Mouse (Mus musculus) intestine, embryonic 15.5 days (tissue): ENCODE measurements at regions not wholly inside any gene's neighbourhood (a gene's known extent, or its start where the extent isn't known, plus 50 kb on each side); places are given as distances from the start of the nearest gene placed in this dataset.

Source experiments
- ATAC-seq: fragments of 200-750 bp; cut with Nextera tagmentation; 2 replicates; pipeline ENCODE4 v1.8.0; 2017; ENCODE audit warnings: moderate TSS enrichment, moderate library complexity
- H3K27ac ChIP-seq: fragments of 300-500 bp; sonication (generic); 2 replicates; pipeline ENCODE4 v1.5.1; 2015; ENCODE audit warnings: mild to moderate bottlenecking, inconsistent platforms
- H3K27me3 ChIP-seq: fragments of 300-500 bp; sonication (generic); replicated peaks from 2 replicates; pipeline ENCODE4 v1.6.1; 2015; ENCODE audit warnings: inconsistent platforms
- H3K36me3 ChIP-seq: fragments of 300-500 bp; sonication (generic); 2 replicates; pipeline ENCODE4 v1.6.1; 2015; ENCODE audit warnings: inconsistent platforms
- H3K4me1 ChIP-seq: fragments of 300-500 bp; sonication (generic); replicated peaks from 2 replicates; pipeline ENCODE4 v1.6.1; 2015; ENCODE audit warnings: inconsistent platforms
- H3K4me2 ChIP-seq: fragments of 300-500 bp; sonication (generic); replicated peaks from 2 replicates; pipeline ENCODE4 v1.6.1; 2015; ENCODE audit warnings: mild to moderate bottlenecking, inconsistent platforms
- H3K4me3 ChIP-seq: fragments of 300-500 bp; sonication (generic); replicated peaks from 2 replicates; pipeline ENCODE4 v1.5.1; 2015; ENCODE audit warnings: inconsistent platforms
- H3K9ac ChIP-seq: fragments of 300-500 bp; sonication (generic); 2 replicates; pipeline ENCODE4 v1.6.1; 2015; ENCODE audit warnings: inconsistent platforms
- H3K9me3 ChIP-seq: fragments of 300-500 bp; sonication (generic); 2 replicates; pipeline ENCODE4 v1.6.1; 2016; ENCODE audit warnings: inconsistent platforms
- WGBS: fragments of 180-500 bp; shearing (Covaris S2); methylation state at CpG from one replicate; pipeline ENCODE4 v1.1.7; 2015; 5-methylcytosine and 5-hydroxymethylcytosine counted together

GRCm38 (mm10) chr4:33552856-33553255 is 242.7 kb downstream of the Rngtt start:
- Histone ChIP-seq H3K27me3 (no peaks in the 10 kb centered on the region), H3K9ac (no peak overlapping the region), H3K4me1 (peaks cover 2% of the 10 kb centered on the region; the same call in 1 of the 2 replicates), H3K4me2 (no peak overlapping the region), H3K4me3 (no peak overlapping the region), H3K36me3 (no peaks in the 10 kb centered on the region), H3K27ac (no peak overlapping the region), H3K9me3 (no peaks in the 10 kb centered on the region)
- WGBS: 45% methylated on average over 9 of the region's 9 CpGs
- ATAC-seq: no peak

GRCm38 (mm10) chr4:33554606-33555005 is 244.5 kb downstream of the Rngtt start:
- no peak overlapping the region for H3K4me2 ChIP-seq
- H3K36me3 ChIP-seq: no peaks in the 10 kb centered on the region
- H3K27ac ChIP-seq: no peak overlapping the region
- H3K4me1 ChIP-seq: peaks cover 2% of the 10 kb centered on the region; the same call in 1 of the 2 replicates
- no peaks in the 10 kb centered on the region for H3K27me3 ChIP-seq
- H3K9me3 ChIP-seq: no peaks in the 10 kb centered on the region
- no peak for ATAC-seq
- H3K4me3 ChIP-seq: no peak overlapping the region
- H3K9ac ChIP-seq: no peak overlapping the region
- WGBS: 42% methylated on average over 6 of the region's 6 CpGs

- H3K27me3 ChIP-seq: no peaks in the 10 kb centered on the region
- no peaks in the 10 kb centered on the region for H3K9me3 ChIP-seq
- H3K4me3 ChIP-seq: no peak overlapping the region
- H3K36me3 ChIP-seq: no peaks in the 10 kb centered on the region
- H3K4me2 ChIP-seq: no peak overlapping the region
- peaks cover 2% of the 10 kb centered on the region; the same call in 1 of the 2 replicates for H3K4me1 ChIP-seq
- no peak for ATAC-seq
- 18% methylated on average over 14 of the region's 14 CpGs for WGBS
- no peak overlapping the region for H3K27ac ChIP-seq
- no peak overlapping the region for H3K9ac ChIP-seq
These were observed 245.3 kb downstream of the Rngtt start for GRCm38 (mm10) chr4:33555231-33555933.

GRCm38 (mm10) chr4:33555966-33556365 is 245.9 kb downstream of the Rngtt start:
- no peak overlapping the region for H3K27ac ChIP-seq
- H3K4me1 ChIP-seq: peaks cover 2% of the 10 kb centered on the region; the same call in 1 of the 2 replicates
- H3K27me3 ChIP-seq: no peaks in the 10 kb centered on the region
- no peaks in the 10 kb centered on the region for H3K9me3 ChIP-seq
- WGBS: 64% methylated on average over 12 of the region's 12 CpGs
- H3K9ac ChIP-seq: no peak overlapping the region
- no peaks in the 10 kb centered on the region for H3K36me3 ChIP-seq
- ATAC-seq: no peak
- no peak overlapping the region for H3K4me3 ChIP-seq
- H3K4me2 ChIP-seq: no peak overlapping the region

GRCm38 (mm10) chr4:33556661-33557540 is 246.8 kb downstream of the Rngtt start:
- Histone ChIP-seq H3K36me3 (no peaks in the 10 kb centered on the region), H3K9ac (no peak overlapping the region), H3K4me1 (peaks cover 2% of the 10 kb centered on the region; the same call in 1 of the 2 replicates), H3K9me3 (no peaks in the 10 kb centered on the region), H3K4me2 (no peak overlapping the region), H3K4me3 (no peak overlapping the region), H3K27ac (no peak overlapping the region), H3K27me3 (no peaks in the 10 kb centered on the region)
- WGBS: 73% methylated on average over 12 of the region's 12 CpGs
- no peak for ATAC-seq

- H3K4me3 ChIP-seq: no peak overlapping the region
- no peak for ATAC-seq
- H3K27me3 ChIP-seq: no peaks in the 10 kb centered on the region
- no peaks in the 10 kb centered on the region for H3K4me1 ChIP-seq
- no peaks in the 10 kb centered on the region for H3K36me3 ChIP-seq
- WGBS: 76% methylated on average over 5 of the region's 5 CpGs
- H3K9ac ChIP-seq: no peak overlapping the region
- H3K4me2 ChIP-seq: no peak overlapping the region
- no peak overlapping the region for H3K27ac ChIP-seq
- no peaks in the 10 kb centered on the region for H3K9me3 ChIP-seq
These were observed 260.2 kb downstream of the Rngtt start for GRCm38 (mm10) chr4:33570274-33570673.

GRCm38 (mm10) chr4:33571351-33571750 is 261.2 kb downstream of the Rngtt start:
- Histone ChIP-seq H3K9me3 (no peaks in the 10 kb centered on the region), H3K9ac (no peak overlapping the region), H3K4me2 (no peak overlapping the region), H3K4me1 (no peaks in the 10 kb centered on the region), H3K27me3 (no peaks in the 10 kb centered on the region), H3K4me3 (no peak overlapping the region), H3K36me3 (no peaks in the 10 kb centered on the region), H3K27ac (no peak overlapping the region)
- 58% methylated on average over 6 of the region's 6 CpGs for WGBS
- ATAC-seq: no peak

- H3K9me3 ChIP-seq: no peaks in the 10 kb centered on the region
- H3K27me3 ChIP-seq: no peaks in the 10 kb centered on the region
- H3K27ac ChIP-seq: no peak overlapping the region
- H3K4me2 ChIP-seq: no peak overlapping the region
- ATAC-seq: no peak
- H3K36me3 ChIP-seq: no peaks in the 10 kb centered on the region
- H3K9ac ChIP-seq: no peak overlapping the region
- 90% methylated on average over 6 of the region's 6 CpGs for WGBS
- H3K4me1 ChIP-seq: no peaks in the 10 kb centered on the region
- H3K4me3 ChIP-seq: no peak overlapping the region
These were observed 267.5 kb downstream of the Rngtt start for GRCm38 (mm10) chr4:33577631-33578030.

GRCm38 (mm10) chr4:33580491-33580890 is 270.4 kb downstream of the Rngtt start:
- Histone ChIP-seq H3K4me2 (no peak overlapping the region), H3K9me3 (no peaks in the 10 kb centered on the region), H3K4me3 (no peak overlapping the region), H3K27me3 (no peaks in the 10 kb centered on the region), H3K9ac (no peak overlapping the region), H3K27ac (no peak overlapping the region), H3K36me3 (no peaks in the 10 kb centered on the region), H3K4me1 (no peaks in the 10 kb centered on the region)
- 81% methylated on average over 8 of the region's 8 CpGs for WGBS
- no peak for ATAC-seq

GRCm38 (mm10) chr4:33581180-33581591 is 271.1 kb downstream of the Rngtt start:
- Histone ChIP-seq H3K27ac (no peak overlapping the region), H3K36me3 (no peaks in the 10 kb centered on the region), H3K4me1 (no peaks in the 10 kb centered on the region), H3K27me3 (no peaks in the 10 kb centered on the region), H3K4me2 (no peak overlapping the region), H3K4me3 (no peak overlapping the region), H3K9ac (no peak overlapping the region), H3K9me3 (no peaks in the 10 kb centered on the region)
- 84% methylated on average over 15 of the region's 15 CpGs for WGBS
- ATAC-seq: no peak

GRCm38 (mm10) chr4:33581766-33582525 is 271.8 kb downstream of the Rngtt start:
- ATAC-seq: no peak
- WGBS: 66% methylated on average over 17 of the region's 17 CpGs

More at GRCm38 (mm10) chr4:33581766-33582525, 271.8 kb downstream of the Rngtt start:
- no peak overlapping the region for H3K27ac ChIP-seq
- H3K36me3 ChIP-seq: no peaks in the 10 kb centered on the region
- no peaks in the 10 kb centered on the region for H3K27me3 ChIP-seq
- H3K9ac ChIP-seq: no peak overlapping the region
- H3K9me3 ChIP-seq: no peaks in the 10 kb centered on the region
- H3K4me3 ChIP-seq: no peak overlapping the region
- H3K4me2 ChIP-seq: no peak overlapping the region
- no peaks in the 10 kb centered on the region; the same call in 1 of the 2 replicates for H3K4me1 ChIP-seq
